Mouse (Mus musculus) myocyte (in vitro differentiated cells): ENCODE data around the gene Gm973.

Experiments used
- CEBPB ChIP-seq: IDR thresholded peaks from 2 replicates; pipeline ENCODE4 v1.6.1; 2011; ENCODE audit warnings: mild to moderate bottlenecking, moderate library complexity; ENCODE audit not compliant: poor library complexity, insufficient read depth, severe bottlenecking
- E2F4 ChIP-seq: IDR thresholded peaks from one replicate; pipeline ENCODE4 v1.6.1; 2011; ENCODE audit warnings: mild to moderate bottlenecking, control low read depth, moderate library complexity; ENCODE audit not compliant: insufficient read depth
- MAX ChIP-seq: IDR thresholded peaks from one replicate; pipeline ENCODE4 v1.6.1; 2011; ENCODE audit warnings: low read depth, mild to moderate bottlenecking, control low read depth
- MYOD1 ChIP-seq, 3 experiments: IDR thresholded peaks; one replicate each; pipeline ENCODE4 v1.6.1; 2011; ENCODE audit warnings: control low read depth in 2 of 3, low read depth in 2 of 3, mild to moderate bottlenecking in 2 of 3, moderate library complexity in 1 of 3; ENCODE audit not compliant: insufficient read length in 2 of 3, control insufficient read depth in 1 of 3
- POLR2A ChIP-seq: IDR thresholded peaks from one replicate; pipeline ENCODE4 v1.6.1; 2011; ENCODE audit warnings: low read depth, mild to moderate bottlenecking, control low read depth, moderate library complexity; ENCODE audit not compliant: insufficient read length
- POLR2AphosphoS2 ChIP-seq: IDR thresholded peaks from one replicate; pipeline ENCODE4 v1.6.1; 2011; ENCODE audit warnings: low read depth, control low read depth; ENCODE audit not compliant: insufficient read length
- REST ChIP-seq: IDR thresholded peaks from one replicate; pipeline ENCODE4 v1.6.1; 2011; ENCODE audit warnings: mild to moderate bottlenecking, control low read depth, moderate library complexity; ENCODE audit not compliant: insufficient read depth, insufficient read length
- SRF ChIP-seq: IDR thresholded peaks from one replicate; pipeline ENCODE4 v1.6.1; 2011; ENCODE audit warnings: low read depth; ENCODE audit not compliant: control insufficient read depth, insufficient read length
- TCF12 ChIP-seq: IDR thresholded peaks from one replicate; pipeline ENCODE4 v1.6.1; 2011; ENCODE audit warnings: mild to moderate bottlenecking, control low read depth; ENCODE audit not compliant: poor library complexity, insufficient read depth, severe bottlenecking
- TCF3 ChIP-seq: IDR thresholded peaks from one replicate; pipeline ENCODE4 v1.6.1; 2011; ENCODE audit warnings: low read depth, control low read depth; ENCODE audit not compliant: insufficient read length
- USF1 ChIP-seq: IDR thresholded peaks from one replicate; pipeline ENCODE4 v1.6.1; 2011; ENCODE audit warnings: low read depth, mild to moderate bottlenecking, control low read depth, moderate library complexity

DNA sequence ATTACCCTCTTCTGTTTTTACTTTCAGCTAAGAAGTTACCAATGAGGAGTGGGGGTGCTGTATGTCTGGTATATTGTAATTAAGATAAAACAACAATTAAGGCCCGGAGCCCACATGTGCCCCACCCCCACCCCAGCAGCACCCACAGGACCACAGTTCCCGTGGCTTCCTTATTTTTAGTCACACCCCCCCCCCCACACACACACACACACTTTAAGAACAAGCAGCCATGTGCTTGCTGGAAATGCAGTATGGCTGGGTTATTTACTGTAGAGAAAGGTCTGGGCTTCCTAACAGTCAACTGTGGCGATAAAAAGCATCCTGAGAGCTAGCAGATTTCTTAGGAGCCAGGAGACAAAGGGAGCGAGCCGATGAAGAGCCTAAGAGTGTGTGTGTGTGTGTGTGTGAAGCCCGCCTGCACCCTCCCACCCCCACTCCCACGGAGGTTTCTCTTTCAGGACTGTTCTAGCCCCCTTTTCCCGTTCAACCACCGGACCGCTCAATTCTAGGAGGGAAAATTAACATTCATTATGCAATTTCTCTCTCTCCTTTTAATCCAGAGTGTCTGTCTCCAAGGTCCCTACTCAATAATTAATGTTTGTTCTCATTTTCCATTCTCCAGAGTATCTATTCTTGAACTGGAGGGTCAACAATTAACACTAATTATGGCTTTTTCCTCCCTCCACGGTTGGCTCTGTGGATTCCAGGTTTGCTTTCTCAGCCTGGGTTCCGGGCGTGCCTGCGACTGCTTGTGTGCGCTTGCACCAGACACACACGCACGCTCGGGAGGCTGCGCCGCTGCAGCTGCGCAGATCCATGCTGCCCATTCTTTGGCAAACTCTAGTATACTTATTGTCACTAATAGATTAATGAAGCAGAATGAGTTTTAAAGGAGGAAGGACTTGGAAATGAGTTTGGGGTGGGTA, 58.5 kb downstream of the Gm973 start:
- TF ChIP-seq USF1, result no peak
- TF ChIP-seq POLR2AphosphoS2, result no peak
- no peak for TF ChIP-seq TCF12
- TF ChIP-seq POLR2A, result no peak
- no peak for TF ChIP-seq SRF
- no peak for TF ChIP-seq MAX
- TF ChIP-seq MYOD1 (IDR thresholded peaks at IDR 0.05; ENCODE audit: control insufficient read depth in 1 of 3, insufficient read length in 2 of 3, low read depth in 2 of 3), result no peak
- no peak for TF ChIP-seq TCF3
- TF ChIP-seq E2F4, result no peak
- no peak for TF ChIP-seq REST
- no peak for TF ChIP-seq CEBPB
